Mouse (Mus musculus): ENCODE measurements around the gene Id3.

Gene Id3

DNA sequence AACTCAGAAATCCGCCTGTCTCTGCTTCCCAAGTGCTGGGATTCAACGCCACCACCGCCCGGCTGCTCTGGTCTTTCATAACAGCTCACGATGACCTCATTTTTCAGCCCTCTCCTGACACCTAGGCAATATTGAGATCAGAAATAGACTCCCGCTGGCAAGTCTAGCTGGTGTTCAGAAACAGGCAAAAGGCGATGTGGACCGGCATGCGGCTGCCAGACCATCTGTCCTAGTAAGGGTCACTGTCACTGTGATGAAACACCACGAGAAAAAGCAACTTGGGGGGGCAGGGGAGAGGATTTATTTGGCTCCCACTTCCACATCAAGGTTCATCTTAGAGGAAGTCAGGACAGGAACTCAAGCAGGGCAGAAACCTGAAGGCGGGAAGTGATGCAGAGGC is 17.8 kb upstream of the Id3 start:
- DNase-seq: no peak

DNA sequence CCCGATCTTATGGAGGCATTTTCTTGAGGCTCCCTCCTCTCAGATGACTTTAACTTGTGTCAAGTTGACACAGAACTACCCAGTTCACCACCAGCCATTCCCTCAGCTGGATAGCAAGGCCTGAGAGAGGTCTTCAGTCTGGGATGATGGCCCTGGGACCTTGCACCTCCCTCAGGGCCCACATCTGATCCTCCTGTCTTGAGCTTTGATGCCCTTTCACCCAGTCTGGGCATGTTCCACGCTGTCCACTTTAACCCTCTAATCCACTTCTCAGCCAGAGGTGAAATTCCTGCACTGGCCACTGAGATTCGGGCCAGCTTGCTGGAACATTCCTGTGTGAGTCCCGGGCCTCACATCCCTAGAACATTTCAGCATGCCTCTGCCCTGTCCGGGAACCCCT is 17.3 kb upstream of the Id3 start:
- no peak for DNase-seq

DNA sequence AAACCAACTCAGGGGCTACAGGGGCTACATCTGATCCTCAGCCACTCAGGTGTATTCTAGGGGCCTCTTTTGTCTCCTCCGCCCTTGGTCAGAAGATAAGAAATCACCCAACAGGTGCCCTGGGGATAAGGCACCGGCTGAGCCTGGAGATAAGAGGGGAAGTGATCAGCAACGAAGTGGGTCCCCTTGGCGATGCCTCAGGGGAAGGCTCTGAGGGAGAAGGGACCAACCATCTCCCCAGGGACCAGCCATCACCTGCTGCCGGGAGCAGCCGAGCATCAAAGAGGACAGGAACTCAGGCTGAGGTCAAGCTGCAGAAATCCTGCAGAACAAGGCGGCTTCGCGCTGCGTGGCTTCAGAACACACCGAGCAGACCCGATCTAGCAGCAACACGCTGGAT is 15.6 kb upstream of the Id3 start:
- DNase-seq: peak; percentile 30

DNA sequence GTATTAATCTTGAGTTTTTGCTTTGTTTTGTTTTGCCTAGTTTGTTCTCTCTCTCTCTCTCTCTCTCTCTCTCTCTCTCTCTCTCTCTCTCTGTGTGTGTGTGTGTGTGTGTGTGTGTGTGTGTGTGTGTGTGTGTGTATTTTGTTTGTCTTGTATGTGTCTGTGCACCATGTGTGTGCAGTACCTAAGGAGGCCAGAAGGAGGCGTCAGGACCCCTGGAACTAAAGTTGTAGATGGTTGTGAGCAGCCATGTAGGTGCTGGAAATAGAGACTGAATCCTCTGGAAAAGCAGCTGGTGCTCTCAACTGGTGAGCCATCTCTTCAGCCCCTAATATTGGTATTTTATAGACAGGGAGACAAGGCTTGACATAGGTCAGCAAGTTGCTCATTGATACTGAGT is 13.5 kb upstream of the Id3 start:
- DNase-seq: no peak

DNA sequence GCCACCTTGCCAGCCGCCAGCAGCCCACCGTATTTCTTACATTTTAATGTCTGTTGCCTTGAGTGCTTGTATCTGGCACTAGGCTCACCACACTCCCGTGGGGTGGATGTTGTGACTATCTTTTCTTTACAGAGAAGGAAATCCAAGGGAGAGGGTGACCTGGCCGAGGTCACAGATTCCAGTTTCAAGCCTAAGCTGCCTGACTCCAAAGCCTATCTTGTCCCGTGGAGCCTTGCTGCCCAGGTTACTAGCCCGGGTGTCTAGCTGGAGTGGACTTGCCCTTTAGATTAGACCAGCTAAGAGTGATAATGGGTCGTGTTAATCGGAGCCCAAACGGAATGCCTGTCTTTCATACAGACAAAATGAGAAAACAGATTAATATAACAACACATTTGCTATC is 9.5 kb upstream of the Id3 start:
- DNase-seq: no peak

DNA sequence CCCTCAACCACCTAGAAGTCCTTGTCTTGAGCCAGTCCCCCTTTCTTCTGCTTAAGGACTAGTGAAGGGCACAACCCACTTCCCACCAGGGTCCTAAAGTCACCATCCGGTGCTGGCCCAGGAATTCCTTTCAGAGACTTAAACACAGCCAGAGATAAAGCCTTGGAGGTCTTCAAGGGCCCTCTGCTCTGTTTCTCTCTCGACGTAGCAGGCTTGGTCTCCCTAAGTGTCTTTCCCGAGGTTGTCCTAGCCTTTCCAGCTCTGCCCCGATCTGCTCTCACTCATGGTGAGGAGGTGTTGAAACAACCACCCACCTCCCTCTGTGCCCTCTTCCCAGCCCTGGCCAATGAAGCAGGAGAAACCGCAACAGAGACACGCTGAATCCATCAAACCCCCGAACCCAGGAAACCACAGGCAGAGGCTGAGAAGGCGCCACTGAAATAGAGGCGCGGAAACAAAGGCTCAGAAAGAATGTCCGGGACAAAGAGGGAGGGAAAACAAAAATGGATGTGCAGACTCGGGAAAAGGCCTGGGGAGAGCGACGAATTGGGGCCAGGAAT is 8.8 kb upstream of the Id3 start:
- DNase-seq: no peak

DNA sequence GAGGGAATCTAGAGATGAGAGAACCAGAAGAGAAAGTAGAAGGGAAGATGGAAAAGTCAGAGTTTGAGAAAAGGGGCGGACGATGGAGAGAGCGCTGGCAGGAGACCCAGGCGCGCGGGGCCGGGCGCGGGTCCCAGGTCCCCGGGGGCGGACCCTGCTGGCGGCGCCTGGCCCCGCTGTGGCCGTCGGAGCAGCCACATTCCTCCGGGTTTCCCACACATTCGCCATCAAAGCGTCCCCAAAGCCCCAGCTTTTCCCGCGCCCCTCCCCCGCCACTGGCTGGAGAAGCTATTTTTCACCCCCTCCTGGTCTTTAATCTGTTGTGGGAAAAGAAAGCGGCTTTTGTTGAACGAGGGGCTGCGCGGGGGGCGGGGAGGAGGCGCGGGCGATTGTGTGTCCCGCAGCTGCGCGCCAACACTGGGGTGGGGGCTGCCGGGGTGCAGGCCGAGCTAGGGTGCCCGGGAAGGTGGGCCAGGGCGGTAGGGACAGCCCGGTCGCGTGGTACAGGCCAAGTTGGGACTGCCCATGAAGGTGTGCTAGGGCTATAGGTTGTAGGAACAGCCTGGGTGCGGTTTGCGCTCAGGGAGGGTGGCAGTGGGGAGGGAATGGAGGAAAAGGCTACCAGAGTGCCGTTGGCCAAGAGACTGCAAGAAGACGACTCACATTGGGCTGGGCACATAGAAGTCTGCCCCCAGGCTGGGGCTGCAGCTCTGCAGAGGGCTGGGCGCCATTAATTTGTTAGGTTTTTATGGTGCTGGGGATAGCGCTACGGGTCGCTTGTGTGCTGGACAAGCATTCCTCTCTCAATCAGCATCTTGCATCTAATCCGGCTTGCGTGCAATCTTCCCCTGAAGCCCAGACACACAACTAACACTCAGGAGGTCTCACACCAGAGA is 8.1 kb upstream of the Id3 start:
- DNase-seq: no peak

DNA sequence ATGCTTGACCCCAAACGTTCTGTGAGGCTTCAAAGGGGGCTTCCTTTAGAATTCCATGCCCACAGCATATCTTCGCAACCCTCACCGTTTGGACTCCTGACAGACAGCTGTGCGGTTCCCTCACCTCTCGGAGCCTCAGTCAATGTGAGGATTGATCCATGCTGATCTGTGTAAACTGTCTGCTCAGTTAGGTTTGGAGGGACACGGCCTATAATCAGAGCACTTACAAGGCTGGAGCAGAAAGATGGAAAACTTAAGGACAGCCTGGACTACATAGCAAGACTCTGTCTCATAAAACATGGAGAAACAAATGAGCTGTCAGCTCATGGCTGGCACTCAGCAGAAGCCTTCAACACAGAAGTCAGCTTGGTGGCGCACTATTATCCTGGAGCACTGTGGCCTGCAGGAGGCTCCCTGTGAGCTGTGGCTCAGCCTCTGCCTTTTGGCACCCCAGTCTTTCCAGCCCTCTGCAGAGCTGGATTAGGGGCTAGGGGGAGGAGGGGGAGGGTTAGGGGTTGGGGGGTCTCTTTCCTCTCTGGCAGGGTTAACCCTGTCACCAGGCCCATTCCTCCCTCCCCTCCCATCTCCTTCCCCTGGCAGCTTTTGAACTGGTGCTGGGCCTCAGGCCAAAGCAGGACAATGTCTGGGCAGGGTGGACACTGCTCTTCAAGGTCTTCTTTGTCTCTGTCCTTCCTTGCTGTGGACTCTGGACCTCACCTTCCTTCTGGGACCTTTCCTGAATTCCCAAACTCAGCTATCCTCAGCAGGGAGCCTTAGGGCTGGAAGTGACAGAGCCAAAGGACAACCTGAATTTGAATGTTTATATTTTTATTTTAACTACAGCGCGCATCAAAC is 7.2 kb upstream of the Id3 start:
- DNase-seq: no peak

DNA sequence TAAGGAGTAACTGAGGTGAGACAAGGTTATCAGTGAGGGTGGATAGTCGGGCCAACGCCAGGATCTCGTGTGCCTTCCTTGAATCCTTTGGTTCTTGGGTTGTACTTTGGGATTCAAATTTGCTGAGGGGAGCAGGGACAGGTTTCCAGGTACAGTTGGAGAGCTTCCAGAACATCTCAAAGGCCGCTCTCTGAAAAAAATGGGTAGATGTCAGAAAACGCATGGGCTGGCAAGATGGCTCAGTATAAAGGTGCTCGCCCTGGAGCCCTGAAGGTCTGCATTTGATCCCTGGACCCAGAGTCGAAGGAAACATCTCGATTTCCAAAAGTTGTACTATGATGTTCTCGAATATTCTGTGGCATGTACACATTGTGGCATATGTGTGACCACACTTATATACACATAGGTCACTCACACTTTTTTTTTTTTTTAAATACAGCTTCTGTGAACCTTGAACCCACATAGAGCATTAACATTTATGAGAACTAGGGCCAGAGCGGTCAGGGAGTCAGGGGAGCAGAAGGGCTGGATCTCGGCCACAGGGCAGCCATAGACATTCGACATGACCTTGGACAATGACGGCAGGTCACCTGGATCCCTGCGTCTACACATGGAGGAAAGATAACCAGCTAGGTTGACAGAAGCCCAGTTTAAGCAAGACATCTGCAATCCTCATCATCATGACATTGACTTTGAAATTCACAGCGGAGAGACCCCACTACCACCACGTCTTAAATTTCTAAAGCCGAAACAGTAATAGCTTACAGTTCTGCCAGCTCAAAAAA is 3.8 kb upstream of the Id3 start:
- no peak for DNase-seq

DNA sequence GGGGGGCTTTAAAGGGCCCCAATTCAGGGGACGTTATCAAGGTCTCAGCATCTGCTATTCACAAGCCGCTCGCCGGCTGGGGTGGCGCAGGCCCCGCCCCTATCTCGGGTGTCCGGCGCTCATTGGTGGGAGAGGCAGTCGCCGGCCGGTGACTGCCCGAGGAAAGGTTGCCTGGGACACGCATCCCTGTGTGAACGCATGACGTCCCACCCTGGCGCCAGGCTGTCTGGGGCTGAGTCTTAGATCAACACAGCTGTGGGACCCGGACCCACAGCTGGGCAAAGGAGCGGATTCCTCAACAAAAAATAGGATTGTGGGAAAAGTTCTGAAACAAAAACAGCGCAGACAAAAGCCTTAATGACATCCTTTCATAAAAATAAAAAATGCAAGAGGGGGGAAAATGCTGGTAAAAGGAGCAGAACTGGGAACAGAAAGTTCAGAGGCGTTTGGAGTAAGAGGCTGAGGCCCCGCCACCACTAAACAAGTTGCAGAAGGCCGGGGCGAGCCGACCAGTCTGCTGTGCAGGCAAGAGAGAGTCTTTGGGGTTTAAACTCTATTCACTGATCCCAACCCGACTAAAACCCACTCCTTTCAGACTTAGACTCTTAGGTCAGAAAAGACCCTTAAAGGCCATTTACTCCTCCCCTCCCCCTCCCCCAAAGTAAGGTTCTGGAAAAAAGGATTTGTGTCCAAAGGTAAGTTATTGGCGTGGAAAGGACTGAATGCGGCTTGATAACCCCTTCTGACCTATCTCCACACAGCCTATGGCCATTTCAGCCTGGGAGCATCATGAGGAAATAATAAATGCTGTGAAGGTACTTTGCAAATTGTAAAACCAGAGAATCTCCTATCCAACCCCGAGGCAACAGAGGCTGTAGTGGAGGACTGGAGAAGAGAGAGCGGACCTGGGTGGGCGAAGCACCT is 2.7 kb upstream of the Id3 start:
- peak; percentile 48 for DNase-seq

DNA sequence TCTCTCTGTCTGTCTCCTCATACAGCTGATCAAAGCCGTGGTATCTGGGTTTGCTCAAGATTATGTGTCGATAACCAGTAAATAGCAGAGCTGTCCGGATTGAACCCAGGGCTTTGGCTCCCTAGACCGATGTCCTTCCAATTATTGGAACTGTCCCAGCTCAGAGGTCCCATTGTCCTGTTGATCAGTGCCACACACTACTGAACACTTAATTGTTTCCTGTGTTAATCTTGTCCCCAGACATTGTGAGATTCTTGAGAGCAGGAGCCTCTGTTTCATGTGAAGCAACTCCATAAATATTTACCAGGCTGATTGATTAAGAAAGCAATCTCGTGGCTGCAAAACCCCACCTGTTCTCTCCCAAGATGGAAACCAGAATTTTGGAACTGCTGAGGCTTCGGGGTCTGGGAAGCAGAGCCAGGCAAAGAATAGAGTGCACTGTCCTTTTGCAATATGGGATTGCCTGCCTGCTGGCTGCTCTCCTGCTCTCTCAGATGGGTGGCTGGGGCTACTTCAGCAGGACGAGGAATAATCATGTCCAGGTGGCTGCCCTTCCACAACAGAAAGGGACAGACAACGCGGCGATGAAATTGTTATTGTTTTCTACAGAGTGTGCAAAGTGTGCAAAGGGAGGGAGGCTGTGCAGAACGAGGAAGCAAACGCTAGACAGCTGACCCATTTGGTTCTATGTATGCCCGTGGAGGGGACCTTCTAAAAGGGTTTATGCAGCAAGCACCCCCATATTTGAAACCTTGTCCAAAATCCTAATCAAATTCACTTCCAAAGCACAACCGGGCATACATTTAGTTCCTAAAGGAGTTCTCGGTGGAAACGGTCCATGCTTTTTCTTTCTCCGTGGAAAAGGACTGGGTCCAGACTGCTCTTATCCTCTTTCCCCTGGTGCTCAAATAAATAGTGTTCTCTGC is 767 bp upstream of the Id3 start:
- DNase-seq: no peak

DNA sequence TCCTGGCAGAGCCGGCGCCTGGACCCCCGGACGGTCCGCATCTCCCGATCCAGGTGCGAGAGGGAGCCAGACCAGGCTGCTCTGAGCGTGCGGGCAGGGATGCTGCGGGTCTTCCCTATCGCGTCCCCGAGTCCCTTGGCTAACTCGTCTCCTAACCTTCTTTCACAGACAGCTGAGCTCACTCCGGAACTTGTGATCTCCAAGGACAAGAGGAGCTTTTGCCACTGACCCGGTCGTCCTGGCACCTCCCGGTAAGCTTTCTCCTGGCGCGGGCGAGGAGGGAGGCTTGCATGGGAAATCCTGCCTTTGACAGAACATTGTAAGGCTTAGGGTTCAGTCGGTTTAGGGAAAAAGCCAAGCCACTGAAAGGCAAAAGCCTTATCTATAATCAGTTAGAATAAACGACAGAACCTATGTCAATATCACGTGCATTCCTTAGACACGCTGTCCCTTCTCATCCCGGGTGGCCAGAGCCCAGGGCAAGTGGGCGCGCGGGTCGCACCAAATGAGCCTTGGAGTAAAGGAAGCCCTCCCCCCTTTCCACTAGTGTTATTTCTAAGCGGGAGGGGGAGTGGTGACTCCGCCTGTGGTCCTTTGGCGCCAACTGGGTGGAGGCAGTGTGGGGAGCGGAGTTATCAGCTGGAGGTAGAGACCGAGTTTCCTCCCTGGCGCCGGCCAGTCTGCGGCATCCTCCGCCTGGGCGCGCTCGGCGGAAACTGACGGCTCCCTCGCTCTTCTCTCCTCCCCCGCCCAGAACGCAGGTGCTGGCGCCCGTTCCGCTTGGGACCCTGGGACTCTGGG is 1.0 kb downstream of the Id3 start:
- peak; percentile 84 for DNase-seq

DNA sequence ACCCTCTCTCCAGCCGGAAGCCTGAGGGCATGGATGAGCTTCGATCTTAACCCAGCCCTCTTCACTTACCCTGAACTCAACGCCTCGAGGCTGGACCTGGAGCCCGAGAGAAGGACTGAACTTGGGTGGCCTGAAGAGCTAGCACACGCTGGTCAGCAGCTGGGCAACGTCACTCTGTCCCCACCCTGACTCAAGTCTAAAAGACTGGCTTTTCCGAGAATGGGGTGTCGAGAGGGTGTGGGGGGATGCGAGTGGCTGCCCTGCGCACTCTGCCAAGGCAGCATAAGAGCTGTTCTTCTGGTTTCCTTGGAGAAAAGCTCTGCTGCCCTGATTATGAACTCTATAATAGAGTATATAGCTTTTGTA is 1.6 kb downstream of the Id3 start:
- no peak for DNase-seq

DNA sequence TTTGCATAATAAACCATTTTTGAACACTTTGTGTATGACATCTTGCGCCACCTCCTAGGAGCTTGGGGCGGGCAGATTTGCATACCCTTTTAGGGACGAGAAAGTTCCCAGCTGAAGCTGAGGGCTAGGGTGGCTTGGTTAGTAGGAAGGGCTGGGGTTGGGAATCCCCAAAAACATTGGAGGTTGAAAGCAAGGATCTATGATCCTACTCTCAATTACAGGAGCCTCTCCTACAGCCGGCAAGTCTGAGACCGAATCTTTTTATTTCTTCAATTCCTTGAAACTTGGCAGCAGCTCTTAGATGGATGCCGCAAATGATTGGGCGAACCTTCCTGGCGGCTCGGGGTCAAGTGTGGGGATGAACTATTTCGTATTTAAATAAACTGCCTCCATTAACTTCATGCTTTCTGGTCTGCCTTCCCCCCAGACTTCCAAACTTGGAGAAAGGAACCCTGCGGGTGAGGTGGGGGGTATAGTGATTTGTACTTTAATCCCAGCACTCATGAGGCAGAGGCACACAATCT is 2.1 kb downstream of the Id3 start:
- no peak for DNase-seq

DNA sequence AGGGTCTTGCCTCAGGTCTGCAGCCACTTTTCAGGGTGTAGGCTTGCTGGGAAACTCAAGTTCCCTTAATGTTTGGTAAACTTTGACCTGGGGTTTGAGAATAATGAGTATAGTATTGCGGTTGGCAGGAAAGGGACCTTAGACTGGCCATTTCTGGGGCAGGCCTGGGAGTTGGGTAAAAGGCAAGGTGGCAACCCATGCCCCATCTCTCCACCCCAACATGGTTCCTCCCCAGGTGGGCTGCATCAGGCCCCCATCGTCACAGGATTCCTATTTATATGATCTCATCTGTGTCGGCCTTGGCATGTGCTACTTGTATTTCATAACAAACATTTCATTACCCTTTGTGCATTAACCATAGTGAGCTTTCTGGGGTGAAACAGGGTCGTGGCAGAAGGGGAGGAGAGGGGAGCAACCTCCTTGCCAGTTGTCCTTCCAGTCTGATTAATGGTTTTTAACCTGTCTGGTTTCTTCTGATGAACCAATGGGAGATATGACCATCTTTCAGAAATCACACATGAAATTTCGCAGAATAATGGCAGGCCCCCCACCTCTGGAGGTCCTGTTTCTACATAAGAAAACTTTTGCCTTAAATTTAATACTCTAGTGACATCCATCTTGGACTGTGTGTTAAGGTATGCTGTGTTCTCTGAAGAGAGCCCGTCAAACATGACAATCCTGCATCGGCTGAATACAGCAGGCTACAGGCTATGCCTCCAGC is 2.9 kb downstream of the Id3 start:
- no peak for DNase-seq

DNA sequence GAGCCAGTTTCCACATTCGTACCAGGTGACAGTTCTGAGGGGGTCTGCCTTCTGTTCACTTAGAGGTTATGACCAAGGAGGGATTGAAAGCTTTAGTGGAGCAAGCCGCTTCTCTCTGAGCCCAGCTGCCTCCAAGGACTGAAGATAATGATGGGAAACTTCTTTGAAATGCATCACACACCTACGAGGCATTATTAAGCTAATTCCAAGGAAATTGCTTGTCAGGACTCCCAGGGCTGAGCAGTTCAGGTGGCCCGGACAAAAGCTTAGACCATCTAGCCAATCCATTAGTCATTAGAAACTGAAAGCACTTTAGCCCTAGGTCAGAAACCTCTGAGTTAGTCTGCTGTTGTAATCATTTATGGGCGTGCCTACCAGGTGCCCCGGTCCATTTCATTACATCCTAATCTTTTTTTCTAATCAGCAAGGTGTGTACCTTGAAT is 3.4 kb downstream of the Id3 start:
- peak; percentile 12 for DNase-seq

DNA sequence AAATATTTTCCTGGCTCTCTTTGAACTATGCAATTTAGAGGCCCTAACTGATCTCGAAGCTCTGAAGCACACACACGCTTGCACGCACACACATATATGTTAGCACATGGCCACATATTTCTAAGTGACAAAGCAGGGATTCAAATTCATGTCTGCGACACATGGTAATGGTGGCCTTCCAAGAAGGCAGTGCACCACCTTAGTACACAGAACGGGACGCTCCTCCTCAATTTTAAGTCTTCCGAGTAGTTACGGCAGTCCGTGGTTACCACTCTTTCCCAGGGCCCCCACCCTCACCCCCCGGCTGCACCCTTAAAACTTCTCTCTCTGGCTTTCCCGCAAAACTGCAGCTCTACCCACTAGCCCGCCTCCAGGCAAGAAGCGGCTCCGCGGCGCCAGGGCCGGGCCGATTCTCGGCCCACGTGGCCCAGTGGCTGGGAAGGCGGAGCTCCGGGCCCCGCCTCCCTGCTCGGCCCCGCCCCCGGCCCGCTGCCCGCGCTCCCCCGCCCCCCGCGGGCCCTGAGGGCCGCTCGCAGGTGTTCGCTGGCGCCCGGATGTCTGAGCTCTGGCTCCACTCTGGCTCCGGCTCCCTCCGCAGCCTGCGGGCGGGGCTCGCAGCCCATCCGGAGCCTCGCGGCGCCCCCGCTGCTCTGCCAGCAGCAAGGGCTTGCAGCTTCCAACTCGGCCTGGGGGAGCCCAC is 4.3 kb downstream of the Id3 start:
- peak; percentile 94 for DNase-seq
